Mouse (Mus musculus): ENCODE data around the gene Orc6.

Gene Orc6

DNA sequence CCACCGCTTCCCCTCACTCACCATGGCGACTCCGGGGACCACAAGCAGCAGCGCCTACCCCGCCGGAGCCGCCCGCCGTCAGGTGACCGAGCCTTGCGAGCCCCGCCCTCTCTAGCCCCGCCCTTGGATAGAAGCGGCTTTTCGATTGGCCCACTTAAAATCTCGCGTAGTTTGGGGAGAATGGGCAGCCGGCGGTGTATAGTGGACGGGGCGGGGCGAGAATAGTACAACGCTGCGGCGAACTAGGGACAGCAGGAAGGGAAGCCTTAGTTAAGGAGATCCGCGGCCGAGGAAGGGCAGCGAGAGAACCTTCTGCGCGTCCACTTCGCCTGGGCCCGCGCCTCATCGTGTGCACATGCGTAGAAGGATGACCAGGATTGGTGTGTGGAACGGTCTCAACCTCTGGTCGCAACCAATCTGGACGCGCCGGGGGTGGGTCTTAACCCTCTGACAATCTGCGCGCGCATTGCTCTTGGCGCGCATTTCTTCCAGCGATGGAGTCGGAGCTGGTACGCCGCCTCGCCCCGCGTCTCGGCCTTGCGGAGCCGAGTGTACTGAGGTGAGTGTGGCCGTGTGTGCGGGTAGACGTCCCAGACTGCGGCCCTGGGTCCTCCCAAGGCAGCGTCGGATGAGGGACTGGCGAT, at the start of gene Orc6, which contains the start of gene Vps35:
Orc6 (plus strand) TSS at position 199 of the 644 bp plus-strand sequence.
Vps35 (minus strand) TSS at position 369 of the 644 bp plus-strand sequence.
- peak; percentile 94 for DNase-seq

GRCm38 (mm10) chr8:85286846-85287245, 12.6 kb upstream of the Orc6 start:
- DNase-seq: no peak

- no peak for DNase-seq
These were observed 615 bp upstream of the Orc6 start for GRCm38 (mm10) chr8:85298600-85299433.

DNA sequence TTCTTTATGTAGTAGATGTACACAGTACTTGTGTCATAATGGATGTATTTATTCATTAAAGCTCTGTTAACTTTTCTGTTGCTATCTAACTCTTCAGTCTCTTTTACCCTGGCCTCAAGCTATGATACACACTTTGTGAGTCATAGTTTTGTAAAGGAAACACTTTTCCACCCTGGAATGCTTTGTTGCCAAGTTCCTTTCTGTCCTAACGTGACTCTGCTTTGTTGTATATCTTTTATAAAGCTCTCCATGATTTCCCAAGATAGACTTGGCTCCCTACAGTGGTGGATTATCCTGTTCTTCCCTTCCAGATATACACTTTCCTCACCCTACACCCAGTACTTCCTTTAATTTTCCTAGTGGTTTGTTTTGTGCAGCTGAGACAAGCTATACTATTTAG, 2.5 kb downstream of the Orc6 start:
- no peak for DNase-seq

DNA sequence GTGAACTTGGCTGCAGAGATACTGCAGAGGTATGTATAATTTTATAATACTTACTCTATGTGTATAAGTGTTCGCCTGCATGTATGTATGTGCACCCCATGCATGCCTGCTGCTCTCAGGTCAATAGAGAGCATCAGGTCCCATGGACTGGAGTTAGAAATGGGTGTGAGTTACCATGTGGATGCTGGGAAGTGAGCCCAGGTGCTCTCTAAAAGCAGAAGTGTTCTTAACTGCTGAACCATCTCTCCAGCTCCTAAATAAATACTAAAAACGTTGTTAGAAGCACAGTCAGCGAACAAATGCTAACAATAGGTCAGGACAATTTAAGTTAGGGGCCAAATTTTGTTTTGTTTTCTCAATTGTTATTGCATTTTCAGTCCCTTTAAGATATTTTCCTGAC, 3.5 kb downstream of the Orc6 start:
- no peak for DNase-seq

DNA sequence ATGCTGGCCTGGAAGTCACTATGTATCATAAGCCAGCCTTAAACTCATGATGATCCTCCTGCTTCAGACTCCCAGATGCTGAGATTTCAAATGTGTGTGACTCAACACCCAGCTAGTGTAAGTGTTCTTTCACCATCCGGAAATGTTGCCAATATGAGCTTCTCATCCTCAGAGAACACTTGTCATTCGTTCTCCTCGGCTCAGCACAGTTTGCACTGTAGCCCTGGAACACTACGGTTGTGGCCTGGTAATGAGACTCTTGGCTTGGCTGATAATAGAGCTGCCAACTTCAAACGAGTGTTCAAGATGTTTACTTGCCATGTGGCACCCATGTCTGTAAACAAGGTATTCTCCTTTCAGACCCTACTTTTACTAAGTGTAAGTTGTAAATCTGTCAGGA, 4.1 kb downstream of the Orc6 start:
- DNase-seq: no peak

- DNase-seq: no peak
These were observed 9.1 kb downstream of the Orc6 start for GRCm38 (mm10) chr8:85308564-85308963.

DNA sequence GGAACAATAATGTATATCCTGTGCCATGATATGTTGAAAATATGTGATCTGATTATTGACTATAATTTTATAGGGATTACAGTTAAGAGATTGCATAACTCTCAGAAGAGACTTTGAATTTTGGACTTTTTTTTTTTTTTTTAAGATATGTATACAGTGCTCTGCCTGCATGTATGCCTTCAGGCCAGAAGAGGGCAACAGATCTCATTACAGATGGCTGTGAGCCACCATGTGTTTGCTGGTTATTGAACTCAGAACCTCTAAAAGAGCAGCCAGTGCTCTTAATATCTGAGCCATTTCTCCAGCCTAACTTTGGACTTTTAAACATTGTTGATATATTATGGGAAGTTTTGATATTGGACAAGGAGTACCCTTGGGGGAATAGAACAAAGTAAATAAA, 12.3 kb downstream of the Orc6 start:
- no peak for DNase-seq

DNA sequence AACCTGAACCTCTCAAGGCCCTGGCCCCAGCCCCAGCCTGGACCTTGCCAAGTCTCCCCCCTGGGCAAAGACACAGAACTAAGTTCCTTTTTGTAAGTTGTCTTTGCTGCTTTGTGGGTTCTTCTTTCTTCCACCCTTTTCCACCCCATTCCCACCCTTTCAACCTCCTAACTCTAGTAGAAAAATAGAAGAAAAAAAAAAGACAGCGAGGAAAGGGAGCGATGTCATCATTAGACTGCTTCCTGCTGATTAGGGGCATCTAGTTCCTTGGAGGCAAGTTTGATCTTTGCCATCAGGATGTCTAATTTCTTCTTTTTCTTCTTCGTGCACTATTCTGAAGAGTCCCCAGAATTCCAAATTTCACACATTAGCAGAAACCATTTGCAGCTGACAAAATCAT, 13.6 kb downstream of the Orc6 start:
- no peak for DNase-seq

- DNase-seq: no peak
These were observed 19.1 kb downstream of the Orc6 start for GRCm38 (mm10) chr8:85318534-85318933.

- DNase-seq: no peak
These were observed 22.5 kb downstream of the Orc6 start for GRCm38 (mm10) chr8:85321981-85322380.

GRCm38 (mm10) chr8:85323084-85323483, 23.7 kb downstream of the Orc6 start:
- no peak for DNase-seq

GRCm38 (mm10) chr8:85327036-85327435, 27.6 kb downstream of the Orc6 start:
- DNase-seq: no peak

GRCm38 (mm10) chr8:85329506-85329905, 30.1 kb downstream of the Orc6 start:
- DNase-seq: no peak

GRCm38 (mm10) chr8:85335105-85335504, 35.7 kb downstream of the Orc6 start:
- no peak for DNase-seq

DNA sequence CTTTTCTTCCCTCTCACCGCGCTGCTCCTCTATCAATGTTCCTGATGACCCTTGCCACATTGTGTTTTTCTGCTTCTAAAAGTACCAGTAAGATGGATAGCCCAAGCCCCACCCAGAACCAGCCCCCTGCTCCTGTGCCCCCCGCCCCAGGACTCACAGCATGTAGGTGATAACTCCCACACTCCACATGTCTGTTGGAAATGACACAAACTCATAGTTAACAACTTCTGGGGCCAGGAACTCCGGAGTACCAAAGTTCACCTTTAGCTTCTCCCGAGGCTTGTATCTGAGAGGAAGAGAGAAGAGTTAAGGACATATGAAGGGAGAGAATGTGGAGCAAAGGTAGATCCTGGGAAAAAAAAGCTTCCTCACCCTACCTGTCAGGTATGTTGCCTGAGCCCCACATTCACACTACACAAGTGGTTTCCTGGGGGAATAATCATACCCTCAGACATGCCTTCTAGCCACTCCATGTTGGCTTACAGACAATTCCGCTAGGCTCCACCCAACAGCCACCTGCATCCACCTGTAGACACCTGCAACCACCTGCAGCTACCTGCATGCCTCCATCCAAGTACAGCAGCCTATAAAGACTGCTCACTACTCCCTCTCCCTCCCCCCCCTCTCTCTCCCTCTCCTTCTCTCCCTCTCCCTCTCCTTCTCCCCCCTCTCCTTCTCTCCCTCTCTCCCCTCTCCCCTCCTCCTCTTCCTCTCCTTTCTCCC, 36.9 kb downstream of the Orc6 start:
- no peak for DNase-seq

- DNase-seq: no peak
These were observed 38.2 kb downstream of the Orc6 start for GRCm38 (mm10) chr8:85337681-85338080.

DNA sequence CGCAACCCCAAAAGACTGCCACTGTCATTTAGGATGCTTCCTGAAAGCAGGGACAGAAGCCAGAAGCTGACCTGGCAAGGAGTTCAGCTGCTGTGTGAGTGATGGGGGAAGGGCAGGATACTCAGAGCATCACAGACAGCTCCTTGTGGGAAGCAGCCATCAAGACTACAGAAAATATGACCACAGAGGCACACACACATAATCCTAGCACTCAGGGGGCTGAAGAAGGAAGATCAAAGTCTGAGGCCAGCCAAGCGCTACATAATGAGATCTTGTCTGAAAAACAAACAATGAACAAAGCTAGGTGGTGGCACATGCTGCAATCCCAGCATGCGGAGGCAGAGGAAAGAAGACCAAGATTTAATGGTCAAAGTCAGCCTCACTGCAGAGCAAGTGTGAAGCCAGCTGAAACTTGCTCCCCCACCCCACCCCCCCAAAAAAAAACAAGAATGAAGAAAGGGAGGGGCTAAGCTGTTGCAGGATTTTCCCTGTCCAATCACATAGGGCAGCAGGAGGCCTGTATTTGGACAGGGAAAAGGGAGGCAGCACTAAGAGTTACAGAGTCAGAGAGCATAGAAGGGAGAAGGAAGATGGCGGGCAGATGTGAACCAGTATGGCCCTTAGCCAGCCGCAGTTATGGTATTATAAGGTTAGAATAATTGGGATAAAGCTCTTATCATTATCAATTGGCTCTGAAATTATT, 40.6 kb downstream of the Orc6 start:
- DNase-seq: no peak

DNA sequence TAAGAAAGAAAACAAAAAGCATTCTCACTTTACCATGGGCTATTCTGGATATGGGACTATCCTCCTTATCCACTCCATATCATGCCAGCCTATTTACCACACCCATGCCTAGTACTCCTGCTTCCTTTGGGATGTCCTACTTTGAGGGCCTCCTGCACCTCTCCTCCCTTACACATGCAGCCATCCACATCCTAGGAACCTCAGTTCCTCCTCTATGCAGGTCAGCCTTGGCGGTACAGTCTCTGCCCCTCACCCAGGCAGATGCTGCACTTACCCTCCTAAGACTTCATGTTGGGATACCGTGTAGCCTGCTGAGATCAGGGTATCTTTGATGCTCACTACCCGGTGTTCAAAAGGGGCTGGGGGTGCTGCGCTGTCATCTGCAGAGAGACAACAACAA, 53.9 kb downstream of the Orc6 start:
- no peak for DNase-seq
